Mouse (Mus musculus): ENCODE measurements at regions not wholly inside any gene's neighbourhood (a gene's known extent, or its start where the extent isn't known, plus 50 kb on each side); places are given as distances from the start of the nearest gene placed in this dataset.

DNA sequence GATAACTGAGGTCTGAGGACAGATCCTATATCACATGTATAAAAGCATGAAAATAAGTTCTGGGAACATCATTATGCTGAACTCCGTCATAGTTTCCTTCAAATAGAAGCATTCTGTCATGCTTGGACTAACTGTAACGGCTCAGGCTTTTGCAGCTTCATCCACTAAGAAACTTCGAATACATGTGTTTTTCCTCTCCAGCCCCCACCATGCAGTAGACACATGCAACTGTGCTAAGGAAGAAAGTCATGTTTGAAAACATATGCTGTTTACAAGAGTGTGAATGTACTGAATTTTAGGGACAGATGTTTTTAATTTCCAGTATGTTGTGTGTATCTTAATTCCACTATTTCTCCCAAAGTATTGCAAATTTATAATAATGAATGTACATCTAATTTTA is 219.5 kb downstream of the Ptprc start:
- TF ChIP-seq POLR2A (IDR thresholded peaks at IDR 0.05; ENCODE audit: control insufficient read depth, extremely low read depth, insufficient read depth, low read length, poor library complexity): no peak
- no peak for TF ChIP-seq CTCF (IDR thresholded peaks at IDR 0.05; ENCODE audit: borderline replicate concordance, control insufficient read depth, extremely low read depth, insufficient read depth, low read length, poor library complexity)

Data from thymus, adult 2 months (tissue).